Mouse (Mus musculus): ENCODE data around the gene Ap1ar. TPM values are rescaled to one million over a fixed set of nuclear protein-coding genes. Genes with fewer than 3 reads are reported as not detected.

Ap1ar gene
- total RNA-seq (2015; ENCODE audit: low replicate concordance) (11.9 and 22.4 TPM in 2 replicates), total RNA-seq (2017; ENCODE audit: low replicate concordance) (31.9 and 51.7 TPM in 2 replicates)

DNA sequence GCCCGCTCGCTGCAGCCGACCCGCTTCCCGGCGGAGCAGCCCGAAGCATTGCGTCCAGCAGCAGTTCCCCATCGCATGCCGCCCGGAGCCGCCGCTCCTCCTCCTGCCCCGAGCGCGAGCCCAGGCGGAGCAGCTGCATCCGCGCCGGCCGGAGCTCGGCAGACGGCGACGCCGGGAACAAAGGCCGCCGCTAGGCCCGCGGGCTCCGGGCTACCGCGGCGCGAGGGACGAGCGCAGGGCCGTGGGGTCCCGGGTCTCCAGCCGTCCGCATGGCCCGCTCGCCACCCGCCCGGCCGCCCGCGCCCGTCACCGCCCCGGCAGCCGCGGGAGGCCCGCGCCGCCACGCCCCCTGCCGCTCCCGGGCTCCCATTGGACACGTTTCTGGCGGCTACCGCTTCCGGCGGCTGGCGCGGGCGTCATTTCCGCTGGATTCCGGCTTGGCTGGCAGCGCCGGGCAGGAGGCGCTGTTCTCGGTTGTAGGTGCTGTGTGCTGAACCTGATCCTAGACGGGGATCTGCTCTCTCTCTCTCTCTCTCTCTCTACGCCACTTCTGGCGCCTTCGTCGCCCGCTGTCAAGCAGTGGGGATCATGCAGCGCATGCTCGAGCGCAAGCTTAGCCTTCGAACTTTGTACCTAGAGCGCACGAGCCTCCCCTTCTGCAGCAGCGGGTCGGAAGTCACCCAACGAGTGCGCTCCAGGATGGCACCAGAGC, at the start of gene Ap1ar:
Ap1ar (minus strand) TSS at position 370 of the 712 bp plus-strand sequence.
- peak; percentile 95 for ATAC-seq (replicated peaks; ENCODE audit: low FRiP score, poor library complexity, severe bottlenecking)

DNA sequence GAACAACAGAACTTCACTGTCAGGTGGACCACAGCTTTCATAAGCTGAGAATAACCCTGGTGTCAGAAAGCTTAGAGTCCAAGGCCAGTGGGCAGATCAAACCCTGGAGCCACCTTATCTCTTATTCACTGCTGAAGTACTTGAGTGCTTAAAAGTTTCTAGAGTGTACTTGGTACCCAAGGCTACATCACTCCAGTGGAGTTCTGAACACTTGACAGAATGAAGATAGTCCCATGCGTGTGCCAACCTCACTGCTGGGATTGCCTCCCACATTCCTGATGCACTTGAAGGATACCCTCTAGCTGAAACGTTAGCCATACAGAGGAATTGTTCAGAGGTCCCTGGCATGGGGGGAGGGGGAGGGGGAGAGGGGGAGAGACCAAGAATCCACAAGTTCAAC, 44.4 kb upstream of the Ap1ar start:
- ATAC-seq (replicated peaks; ENCODE audit: low FRiP score, poor library complexity, severe bottlenecking), result 0 out of 2 replicates have a peak, but pooled peaks have one; percentile 26

GRCm38 (mm10) chr3:127879968-127880367, 42.6 kb upstream of the Ap1ar start:
- ATAC-seq (replicated peaks; ENCODE audit: low FRiP score, poor library complexity, severe bottlenecking), result no peak

GRCm38 (mm10) chr3:127875509-127875908, 38.2 kb upstream of the Ap1ar start:
- no peak for ATAC-seq (replicated peaks; ENCODE audit: low FRiP score, poor library complexity, severe bottlenecking)

GRCm38 (mm10) chr3:127875059-127875458, 37.7 kb upstream of the Ap1ar start:
- no peak for ATAC-seq (replicated peaks; ENCODE audit: low FRiP score, poor library complexity, severe bottlenecking)

DNA sequence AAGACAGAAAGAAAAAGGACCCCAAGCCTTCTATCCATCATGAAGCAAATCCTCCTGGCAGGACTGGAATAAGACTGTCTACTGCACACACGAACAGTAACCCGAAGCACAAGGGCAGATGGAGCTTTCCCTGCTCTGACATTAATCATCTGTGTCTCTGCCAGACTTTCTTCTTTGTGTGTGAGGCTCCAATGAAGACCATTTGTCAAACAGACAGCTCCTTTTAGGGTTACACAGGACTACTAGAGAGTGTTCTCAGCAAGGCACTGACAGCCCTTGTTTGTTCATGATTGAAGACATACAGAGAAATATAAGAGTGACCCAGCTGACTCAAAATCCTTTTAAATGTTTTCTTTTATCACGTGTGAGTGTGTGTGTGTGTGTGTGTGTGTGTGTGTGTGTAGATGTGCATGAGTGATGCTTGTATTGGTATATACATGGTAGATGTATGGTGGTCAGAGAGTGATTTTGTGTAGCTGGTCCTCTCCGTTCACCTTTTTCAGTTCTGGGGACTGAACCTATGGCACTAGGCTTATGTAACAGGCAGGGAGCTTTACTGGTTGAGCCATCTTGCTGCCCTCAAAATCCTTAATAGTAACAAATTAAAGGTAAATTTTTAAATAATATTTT, 37.0 kb upstream of the Ap1ar start:
- no peak for ATAC-seq (replicated peaks; ENCODE audit: low FRiP score, poor library complexity, severe bottlenecking)

- no peak for ATAC-seq (replicated peaks; ENCODE audit: low FRiP score, poor library complexity, severe bottlenecking)
Observed at GRCm38 (mm10) chr3:127871575-127871974, 34.3 kb upstream of the Ap1ar start.

DNA sequence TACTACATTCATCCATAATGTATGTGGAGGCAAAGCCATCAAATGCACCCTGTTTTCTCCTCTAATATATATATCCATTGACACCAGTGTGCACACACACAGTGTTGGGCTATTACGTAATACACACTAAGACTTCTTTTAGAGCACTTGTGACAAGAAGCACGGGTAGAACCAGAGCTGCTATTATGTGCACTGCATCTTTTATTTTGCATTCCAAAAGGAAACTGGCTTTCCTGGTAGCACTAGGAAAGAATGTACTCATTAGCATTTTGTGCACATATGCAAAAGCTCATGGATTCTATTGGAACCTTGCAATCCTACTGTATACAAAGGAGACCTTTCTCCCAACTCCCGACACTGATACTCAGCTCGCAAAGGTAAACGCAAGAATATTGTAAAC, 31.6 kb upstream of the Ap1ar start:
- ATAC-seq (replicated peaks; ENCODE audit: low FRiP score, poor library complexity, severe bottlenecking), result no peak

- ATAC-seq (replicated peaks; ENCODE audit: low FRiP score, poor library complexity, severe bottlenecking), result no peak
Observed at GRCm38 (mm10) chr3:127868046-127868758, 30.9 kb upstream of the Ap1ar start.

DNA sequence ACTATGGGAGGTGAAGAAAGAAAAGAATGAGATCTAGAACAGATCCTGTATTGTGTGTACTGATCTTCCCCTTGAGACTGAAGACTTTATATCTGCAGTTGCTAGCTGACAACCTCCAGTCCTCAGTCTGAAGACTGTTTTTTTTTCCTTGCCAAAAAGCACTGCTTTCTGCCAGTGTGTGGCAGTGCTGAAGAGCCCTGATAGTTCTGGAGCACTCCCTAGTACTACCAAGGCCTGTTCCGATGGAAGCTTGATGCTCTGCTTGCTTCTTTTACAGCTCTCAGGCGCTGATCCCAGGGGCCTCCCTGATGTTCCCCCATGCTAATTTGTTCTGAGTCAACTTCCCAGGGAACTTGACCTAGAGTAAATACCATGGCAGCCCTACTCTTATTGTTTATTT, 26.9 kb upstream of the Ap1ar start:
- ATAC-seq (replicated peaks; ENCODE audit: low FRiP score, poor library complexity, severe bottlenecking), result no peak

GRCm38 (mm10) chr3:127863571-127863970, 26.2 kb upstream of the Ap1ar start:
- no peak for ATAC-seq (replicated peaks; ENCODE audit: low FRiP score, poor library complexity, severe bottlenecking)

- no peak for ATAC-seq (replicated peaks; ENCODE audit: low FRiP score, poor library complexity, severe bottlenecking)
Observed at GRCm38 (mm10) chr3:127862479-127862878, 25.2 kb upstream of the Ap1ar start.

GRCm38 (mm10) chr3:127861340-127861739, 24.0 kb upstream of the Ap1ar start:
- no peak for ATAC-seq (replicated peaks; ENCODE audit: low FRiP score, poor library complexity, severe bottlenecking)

DNA sequence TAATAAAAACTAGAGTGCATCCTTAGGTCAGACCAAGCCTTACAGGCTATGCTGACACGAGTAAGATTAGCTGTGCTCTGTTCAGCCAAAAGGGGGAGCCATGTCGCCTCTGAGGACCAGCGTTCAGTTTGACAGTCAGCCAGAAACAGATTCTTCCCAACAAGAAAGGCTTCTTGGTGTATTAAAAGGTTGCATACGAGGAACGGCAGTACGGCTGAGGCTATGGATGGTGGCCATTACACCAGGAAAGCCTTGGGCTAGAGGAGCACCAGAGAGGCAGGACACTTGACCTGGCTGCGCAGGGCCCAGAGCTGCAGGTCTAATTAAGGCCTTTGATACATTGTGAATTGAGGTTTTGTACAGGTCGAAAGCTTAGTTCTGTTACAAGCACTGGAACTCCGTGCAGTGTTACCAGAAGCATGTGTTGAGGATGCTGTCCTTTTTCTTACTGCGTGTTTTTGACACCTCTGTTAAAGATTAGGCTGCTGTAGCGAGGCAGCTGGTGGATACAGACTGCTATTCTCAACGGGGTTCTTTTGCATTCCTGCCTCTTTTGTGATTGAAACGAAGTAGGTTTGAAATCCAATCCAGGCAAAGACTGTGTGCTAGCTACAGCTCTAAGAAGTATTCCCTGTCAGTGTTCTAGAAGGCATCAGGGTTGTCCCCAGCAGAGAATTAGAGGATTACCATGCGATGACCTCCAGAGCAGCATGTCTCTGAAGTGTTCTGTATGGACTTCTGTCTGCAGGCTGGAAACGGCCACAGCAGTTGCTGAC, 16.3 kb upstream of the Ap1ar start:
- peak; percentile 92 for ATAC-seq (replicated peaks; ENCODE audit: low FRiP score, poor library complexity, severe bottlenecking)

- ATAC-seq (replicated peaks; ENCODE audit: low FRiP score, poor library complexity, severe bottlenecking), result no peak
Observed at GRCm38 (mm10) chr3:127852722-127853121, 15.4 kb upstream of the Ap1ar start.

DNA sequence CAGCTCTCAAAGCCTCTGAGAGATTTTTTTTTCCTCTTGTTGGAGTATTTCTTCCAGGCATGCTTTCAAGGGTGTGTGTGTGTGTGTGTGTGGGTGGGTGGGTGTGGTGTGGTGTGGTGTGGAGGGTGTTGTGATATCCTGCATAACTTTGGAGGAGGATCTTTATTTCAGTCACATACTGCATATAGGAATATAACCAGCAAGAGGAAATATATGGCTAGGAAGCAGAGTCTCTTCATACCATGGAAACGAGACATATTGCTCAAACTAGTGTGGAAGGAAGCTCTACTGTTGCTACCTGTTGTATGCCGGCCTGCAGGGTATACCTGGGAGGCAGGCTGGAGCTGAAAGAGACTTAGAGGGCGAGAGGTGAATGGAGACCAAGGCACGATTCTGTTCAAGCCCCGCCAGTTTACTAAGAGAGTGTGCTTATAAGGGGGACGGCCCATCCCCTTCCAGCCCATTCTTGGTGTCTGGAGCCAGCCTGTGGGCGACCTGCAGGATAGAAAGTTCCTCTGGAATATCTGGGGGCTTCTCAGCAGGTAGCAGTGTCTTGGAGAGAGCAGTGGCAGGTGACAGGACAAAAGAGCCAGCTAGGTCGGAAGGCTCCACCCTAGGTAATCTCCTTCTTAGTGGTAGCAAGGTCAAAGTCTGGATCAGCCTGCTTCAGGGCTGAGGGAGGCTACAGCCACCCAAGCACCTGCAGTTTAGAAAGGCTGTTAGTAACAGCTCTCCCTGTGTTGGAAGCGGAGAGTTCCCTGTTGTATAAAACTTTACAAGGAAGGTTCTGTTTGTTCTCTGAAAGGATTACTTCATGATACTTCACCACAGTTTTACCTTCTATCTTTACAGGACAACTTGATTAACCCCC, 13.7 kb upstream of the Ap1ar start:
- ATAC-seq (replicated peaks; ENCODE audit: low FRiP score, poor library complexity, severe bottlenecking), result no peak

- 0 out of 2 replicates have a peak, but pooled peaks have one; percentile 8 for ATAC-seq (replicated peaks; ENCODE audit: low FRiP score, poor library complexity, severe bottlenecking)
Observed at GRCm38 (mm10) chr3:127849922-127850321, 12.6 kb upstream of the Ap1ar start.

- ATAC-seq (replicated peaks; ENCODE audit: low FRiP score, poor library complexity, severe bottlenecking), result no peak
Observed at GRCm38 (mm10) chr3:127848088-127848808, 10.9 kb upstream of the Ap1ar start.

All from erythroblast, adult 5-6 weeks (primary cell).